Mouse (Mus musculus) midbrain, embryonic 11.5 days (tissue): ENCODE measurements around the gene Fryl. TPM values are rescaled to one million over a fixed set of nuclear protein-coding genes. Genes with fewer than 3 reads are reported as not detected.

Experiments
- ATAC-seq: fragments of 200-750 bp; cut with Nextera tagmentation; 2 replicates; pipeline ENCODE4 v1.8.0; 2017; ENCODE audit warnings: moderate TSS enrichment, moderate library complexity; ENCODE audit not compliant: low FRiP score
- DNase-seq: peaks from one replicate; pipeline ENCODE4 v3.0.0; 2015; ENCODE audit warnings: low spot score; ENCODE audit errors: missing footprints
- H3K27ac ChIP-seq: fragments of 300-500 bp; sonication (generic); 2 replicates; pipeline ENCODE4 v1.5.1; 2014; ENCODE audit warnings: low read depth, low read length
- H3K27me3 ChIP-seq: fragments of 300-500 bp; sonication (generic); 2 replicates; pipeline ENCODE4 v1.6.1; 2014; ENCODE audit warnings: mild to moderate bottlenecking, low read length, moderate library complexity, mixed read lengths; ENCODE audit not compliant: control insufficient read depth, insufficient read depth
- H3K36me3 ChIP-seq: fragments of 300-500 bp; sonication (generic); 2 replicates; pipeline ENCODE4 v1.6.1; 2014; ENCODE audit warnings: mild to moderate bottlenecking, low read length, moderate library complexity, mixed read lengths; ENCODE audit not compliant: control insufficient read depth, insufficient read depth
- H3K4me1 ChIP-seq: fragments of 300-500 bp; sonication (generic); 2 replicates; pipeline ENCODE4 v1.6.1; 2014; ENCODE audit warnings: low read length; ENCODE audit not compliant: control insufficient read depth, insufficient read depth
- H3K4me2 ChIP-seq: fragments of 300-500 bp; sonication (generic); 2 replicates; pipeline ENCODE4 v1.6.1; 2014; ENCODE audit warnings: mild to moderate bottlenecking, moderate library complexity
- H3K4me3 ChIP-seq: fragments of 300-500 bp; sonication (generic); 2 replicates; pipeline ENCODE4 v1.5.1; 2014; ENCODE audit warnings: low read depth, low read length
- H3K9ac ChIP-seq: fragments of 300-500 bp; sonication (generic); 2 replicates; pipeline ENCODE4 v1.6.1; 2014; ENCODE audit warnings: low read length
- H3K9me3 ChIP-seq: fragments of 300-500 bp; sonication (generic); 2 replicates; pipeline ENCODE4 v1.6.1; 2016; ENCODE audit warnings: low read length; ENCODE audit not compliant: control insufficient read depth
- WGBS: fragments of 180-500 bp; shearing (Covaris S2); extraction: QIAGEN DNeasy Blood & Tissue Kit; methylation state at CpG from one replicate; pipeline ENCODE4 v1.1.7; 2014; 5-methylcytosine and 5-hydroxymethylcytosine counted together
- polyA plus RNA-seq: library from polyadenylated mRNA; unstranded; fragments of >200 nt; fragmentation: Nextera tagmentation; extraction: Ambion mirVana; gene quantifications from 2 replicates; pipeline ENCODE4 v1.2.1, GENCODE M21; 2014

Gene Fryl
- polyA plus RNA-seq, 1 experiment from 2014 or later, result 39.0 TPM

GRCm38 (mm10) chr5:73168769-73169272, 87.6 kb downstream of the Fryl start:
- 72% methylated on average over 5 of the region's 5 CpGs for WGBS
- no peaks in the 10 kb centered on the region for H3K9me3 ChIP-seq
- DNase-seq (no peak), ATAC-seq (peak; percentile 61; the same call in 1 of the 2 replicates)
- H3K27ac ChIP-seq, result no peak overlapping the region
- H3K4me1 ChIP-seq, result peaks cover 17% of the 10 kb centered on the region
- no peak overlapping the region for H3K4me2 ChIP-seq
- H3K36me3 ChIP-seq, result no peaks in the 10 kb centered on the region
- H3K9ac ChIP-seq, result no peak overlapping the region
- H3K4me3 ChIP-seq, result no peak overlapping the region
- no peaks in the 10 kb centered on the region for H3K27me3 ChIP-seq

- 83% methylated on average over 18 of the region's 18 CpGs for WGBS
- Histone ChIP-seq H3K9ac (no peak overlapping the region), H3K27me3 (no peaks in the 10 kb centered on the region), H3K27ac (no peak overlapping the region), H3K4me2 (no peak overlapping the region), H3K9me3 (no peaks in the 10 kb centered on the region), H3K4me1 (peaks cover 19% of the 10 kb centered on the region), H3K36me3 (no peaks in the 10 kb centered on the region), H3K4me3 (no peak overlapping the region)
- DNase-seq (no peak), ATAC-seq (no peak)
Measured at GRCm38 (mm10) chr5:73167976-73168768, 88.2 kb downstream of the Fryl start.

GRCm38 (mm10) chr5:73163970-73164369, 92.4 kb downstream of the Fryl start:
- WGBS, result 16% methylated on average over 6 of the region's 6 CpGs
- no peak overlapping the region for H3K4me2 ChIP-seq
- peaks cover 19% of the 10 kb centered on the region for H3K4me1 ChIP-seq
- H3K9me3 ChIP-seq, result no peaks in the 10 kb centered on the region
- ATAC-seq (peak; percentile 43; the same call in 1 of the 2 replicates), DNase-seq (no peak)
- H3K9ac ChIP-seq, result no peak overlapping the region
- H3K36me3 ChIP-seq, result no peaks in the 10 kb centered on the region
- H3K27me3 ChIP-seq, result no peaks in the 10 kb centered on the region
- H3K4me3 ChIP-seq, result no peak overlapping the region
- no peak overlapping the region for H3K27ac ChIP-seq

DNA sequence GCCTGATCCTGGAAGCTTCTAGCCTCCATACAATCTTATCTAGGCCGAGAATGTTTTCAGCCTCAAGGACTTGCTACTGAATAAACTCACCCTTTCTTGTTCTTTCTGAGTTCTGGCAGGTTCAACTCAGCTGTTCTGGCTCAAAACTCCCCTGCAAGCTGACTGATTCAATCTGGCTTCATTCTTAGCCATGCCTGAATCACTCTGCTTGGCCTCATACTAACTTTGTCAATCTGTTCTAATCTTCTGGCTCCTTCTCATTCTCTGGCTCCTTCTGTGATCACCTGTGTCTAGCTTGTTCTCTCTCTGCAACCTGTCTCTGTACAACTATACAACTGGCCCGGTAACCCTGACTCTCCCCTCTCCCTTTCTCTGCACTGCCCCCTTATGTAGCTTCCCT, 93.9 kb downstream of the Fryl start:
- Histone ChIP-seq H3K9ac (no peak overlapping the region), H3K27ac (no peak overlapping the region), H3K36me3 (no peaks in the 10 kb centered on the region), H3K4me2 (no peak overlapping the region), H3K4me1 (peaks cover 11% of the 10 kb centered on the region), H3K9me3 (no peaks in the 10 kb centered on the region), H3K4me3 (no peak overlapping the region), H3K27me3 (no peaks in the 10 kb centered on the region)
- DNase-seq (no peak), ATAC-seq (no peak)
- WGBS, result 87% methylated on average over 2 of the region's 2 CpGs

DNA sequence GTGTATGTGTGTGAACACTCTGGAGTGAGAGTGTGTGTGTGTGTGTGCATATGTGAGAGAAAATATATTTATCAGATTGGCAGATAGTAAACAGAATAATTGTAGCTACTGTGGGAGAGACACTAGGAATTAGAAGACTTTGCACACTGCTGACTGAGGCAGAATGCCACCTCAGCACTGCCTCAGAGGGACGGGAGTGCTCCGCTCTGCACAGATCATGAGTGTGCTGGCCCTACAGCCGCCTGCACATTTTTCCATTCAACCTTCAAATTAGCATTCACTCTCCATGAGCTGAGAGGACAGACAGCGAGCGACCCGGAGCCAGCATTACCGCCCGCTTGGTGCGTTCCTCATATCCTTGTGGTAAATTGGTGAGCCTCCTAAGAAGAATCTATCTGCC, 96.0 kb downstream of the Fryl start:
- WGBS, result 84% methylated on average over 9 of the region's 9 CpGs
- ATAC-seq, result peak; percentile 45; the same call in 1 of the 2 replicates
- no peaks in the 10 kb centered on the region for H3K36me3 ChIP-seq
- H3K4me2 ChIP-seq, result no peak overlapping the region
- no peak overlapping the region for H3K4me3 ChIP-seq
- peaks cover 6% of the 10 kb centered on the region for H3K4me1 ChIP-seq
- no peak overlapping the region for H3K9ac ChIP-seq
- no peak overlapping the region for H3K27ac ChIP-seq
- H3K9me3 ChIP-seq, result no peaks in the 10 kb centered on the region
- no peaks in the 10 kb centered on the region for H3K27me3 ChIP-seq
- no peak for DNase-seq

DNA sequence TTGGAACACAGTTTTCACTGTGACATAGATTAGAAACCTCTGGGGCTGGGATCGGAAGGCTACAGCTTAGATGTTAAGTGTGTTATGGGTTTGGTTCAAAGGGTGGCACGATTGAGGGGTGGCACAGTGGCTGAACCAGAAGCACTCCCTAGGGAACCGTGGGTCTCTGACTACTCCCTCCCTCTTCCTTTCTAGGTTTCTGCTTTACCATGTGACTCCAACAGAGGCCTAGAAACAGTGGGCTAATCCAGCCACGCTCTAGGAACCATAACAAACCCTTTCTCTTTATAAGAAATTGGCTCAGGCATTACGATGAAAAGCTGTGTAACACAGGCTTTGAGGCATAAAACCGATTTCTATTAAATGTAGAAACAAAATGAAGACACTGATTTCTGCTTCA, 98.9 kb downstream of the Fryl start:
- no peak overlapping the region for H3K27ac ChIP-seq
- DNase-seq (no peak), ATAC-seq (no peak)
- no peak overlapping the region for H3K4me2 ChIP-seq
- no peak overlapping the region for H3K9ac ChIP-seq
- no peaks in the 10 kb centered on the region for H3K27me3 ChIP-seq
- no peaks in the 10 kb centered on the region for H3K4me1 ChIP-seq
- no peak overlapping the region for H3K4me3 ChIP-seq
- H3K9me3 ChIP-seq, result no peaks in the 10 kb centered on the region
- H3K36me3 ChIP-seq, result no peaks in the 10 kb centered on the region
- 74% methylated on average over 6 of the region's 6 CpGs for whole genome bisulfite sequencing

DNA sequence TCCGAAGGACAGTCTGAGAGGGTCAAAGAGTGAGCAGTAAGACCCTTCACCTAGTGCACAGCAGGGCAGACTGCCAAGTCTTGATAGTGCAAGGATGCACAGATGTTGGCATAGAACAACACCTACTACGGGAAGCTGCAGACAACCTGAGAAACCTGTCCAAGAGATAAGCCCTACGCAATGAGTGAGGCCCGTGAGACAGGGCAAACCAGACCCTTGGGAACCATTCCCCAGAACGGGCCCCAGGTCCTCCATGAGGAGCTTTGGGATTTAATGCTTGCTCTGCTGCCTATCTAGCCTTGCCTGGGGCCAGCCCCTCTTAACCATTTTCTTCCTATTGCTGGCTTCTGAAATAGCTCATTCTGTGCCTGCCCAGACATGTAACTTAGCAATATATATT, 99.4 kb downstream of the Fryl start:
- Histone ChIP-seq H3K9ac (no peak overlapping the region), H3K9me3 (no peaks in the 10 kb centered on the region), H3K4me3 (no peak overlapping the region), H3K27ac (no peak overlapping the region), H3K4me2 (no peak overlapping the region), H3K27me3 (no peaks in the 10 kb centered on the region), H3K36me3 (no peaks in the 10 kb centered on the region), H3K4me1 (no peaks in the 10 kb centered on the region)
- 88% methylated on average over 5 of the region's 5 CpGs for WGBS
- DNase-seq (no peak), ATAC-seq (no peak)

GRCm38 (mm10) chr5:73156226-73156926, 100.0 kb downstream of the Fryl start:
- Histone ChIP-seq H3K27ac (no peak overlapping the region), H3K4me3 (no peak overlapping the region), H3K4me2 (no peak overlapping the region), H3K9me3 (no peaks in the 10 kb centered on the region), H3K27me3 (no peaks in the 10 kb centered on the region), H3K4me1 (no peaks in the 10 kb centered on the region), H3K9ac (no peak overlapping the region), H3K36me3 (no peaks in the 10 kb centered on the region)
- no peak for ATAC-seq
- no peak for DNase-seq
- WGBS, result 90% methylated on average over 15 of the region's 15 CpGs

GRCm38 (mm10) chr5:73153802-73154465, 102.5 kb downstream of the Fryl start:
- 93% methylated on average over 14 of the region's 14 CpGs for WGBS
- H3K4me1 ChIP-seq, result no peaks in the 10 kb centered on the region

More at GRCm38 (mm10) chr5:73153802-73154465, 102.5 kb downstream of the Fryl start:
- no peaks in the 10 kb centered on the region for H3K9me3 ChIP-seq
- no peak for ATAC-seq
- no peak overlapping the region for H3K9ac ChIP-seq
- H3K36me3 ChIP-seq, result no peaks in the 10 kb centered on the region
- H3K4me3 ChIP-seq, result no peak overlapping the region
- H3K27ac ChIP-seq, result no peak overlapping the region
- no peak overlapping the region for H3K4me2 ChIP-seq
- H3K27me3 ChIP-seq, result no peaks in the 10 kb centered on the region
- DNase-seq, result no peak
